Mouse (Mus musculus): ENCODE results near the gene Angel1. TPM values are rescaled to one million over a fixed set of nuclear protein-coding genes. Genes with fewer than 3 reads are reported as not detected.

Angel1 gene
- total and polyA plus RNA-seq, 3 experiments = 1.3 to 5.3 TPM; not detected in 1

DNA sequence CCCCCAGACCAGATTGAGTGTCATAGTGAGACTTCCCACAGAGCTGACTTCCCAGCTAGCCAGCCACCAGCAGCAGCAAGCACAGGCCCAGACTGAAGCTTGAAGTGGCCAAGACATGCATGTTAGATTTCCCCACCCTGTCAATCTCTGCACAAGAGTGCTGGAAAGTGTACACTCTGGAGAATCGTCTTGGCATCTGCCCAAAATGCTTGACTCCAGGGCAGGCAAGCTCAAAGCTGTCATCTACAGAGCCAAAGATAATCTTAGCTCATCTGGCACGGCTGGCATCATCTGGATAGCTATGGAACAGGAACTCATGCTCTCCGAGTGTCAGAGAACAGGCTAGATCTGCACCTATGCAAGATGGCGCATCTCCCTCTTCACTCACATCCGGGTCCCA, 4.8 kb downstream of the Angel1 start (continued):
- TF ChIP-seq NRF1 (IDR thresholded peaks at IDR 0.05; ENCODE audit: insufficient read depth, low read depth, low read length, poor library complexity, severe bottlenecking) = no peak
- TF ChIP-seq MYB (IDR thresholded peaks at IDR 0.05; ENCODE audit: low read depth, low read length) = no peak
- TF ChIP-seq MAX (IDR thresholded peaks at IDR 0.05; ENCODE audit: low read length) = no peak

DNA sequence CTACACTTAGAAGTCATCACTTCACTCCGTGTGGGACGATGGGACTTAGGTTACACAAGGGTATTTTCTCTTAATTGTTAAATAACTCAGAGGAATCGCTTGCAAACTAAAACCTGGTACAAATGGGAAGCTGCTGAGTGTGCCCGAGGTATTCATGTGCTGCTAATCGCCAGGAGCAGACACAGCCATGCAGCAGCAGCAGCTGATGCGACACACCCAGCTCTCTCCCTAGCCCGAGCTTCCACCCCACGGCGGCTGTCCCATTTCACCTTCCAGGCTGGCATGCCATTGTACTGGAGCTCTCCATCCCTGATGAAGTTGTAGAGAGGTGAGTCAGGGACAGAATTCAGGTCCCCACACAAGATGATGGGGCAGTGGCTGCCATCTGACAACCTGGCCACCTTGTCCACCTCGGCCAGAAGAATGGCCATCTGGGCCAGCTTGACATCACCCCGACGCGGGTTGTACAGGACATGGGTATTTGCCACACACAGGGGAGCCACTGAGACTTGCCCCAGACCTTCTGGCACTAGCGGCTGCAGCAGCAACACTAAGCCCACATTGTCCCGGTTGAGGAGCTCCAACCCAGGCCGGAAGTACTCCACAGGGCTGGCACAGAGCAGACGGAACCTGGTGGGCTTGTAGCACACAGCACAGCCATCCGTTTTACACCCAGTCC, 6.2 kb downstream of the Angel1 start:
- H3K9me3 ChIP-seq (replicated peaks; ENCODE audit: insufficient read depth, low read length) = no peaks in the 10 kb centered on the region
- H3K27ac ChIP-seq (ENCODE audit: control insufficient read depth, low read depth, low read length) = no peak overlapping the region
- TF ChIP-seq ZC3H11A (IDR thresholded peaks at IDR 0.05; ENCODE audit: low read depth, low read length) = no peak
- TF ChIP-seq EP300 (IDR thresholded peaks at IDR 0.05; ENCODE audit: low read depth in 1 of 2, low read length in 2 of 2) = no peak
- TF ChIP-seq ZKSCAN1 (IDR thresholded peaks at IDR 0.05; ENCODE audit: low read depth, low read length) = no peak
- H3K4me1 ChIP-seq (ENCODE audit: control insufficient read depth in 1 of 2, insufficient read depth in 2 of 2, low read length in 2 of 2) = no peaks in the 10 kb centered on the region
- no peak overlapping the region for H3K4me3 ChIP-seq (ENCODE audit: control insufficient read depth in 1 of 2, insufficient read depth in 1 of 2, low read depth in 2 of 2, low read length in 2 of 2)
- H3K36me3 ChIP-seq (ENCODE audit: control insufficient read depth in 1 of 2, insufficient read depth in 2 of 2, low read length in 2 of 2) = no peaks in the 10 kb centered on the region
- H3K79me2 ChIP-seq (ENCODE audit: control insufficient read depth, insufficient read depth, low read length, poor library complexity) = no peaks in the 10 kb centered on the region
- H3K27me3 ChIP-seq (ENCODE audit: control insufficient read depth in 1 of 2, insufficient read depth in 2 of 2, low read length in 2 of 2) = no peaks in the 10 kb centered on the region
- DNase-seq (ENCODE audit: low read depth, low spot score) = no peak
- no peak overlapping the region for H3K9ac ChIP-seq (ENCODE audit: control insufficient read depth, low read depth, low read length, poor library complexity, severe bottlenecking)

DNA sequence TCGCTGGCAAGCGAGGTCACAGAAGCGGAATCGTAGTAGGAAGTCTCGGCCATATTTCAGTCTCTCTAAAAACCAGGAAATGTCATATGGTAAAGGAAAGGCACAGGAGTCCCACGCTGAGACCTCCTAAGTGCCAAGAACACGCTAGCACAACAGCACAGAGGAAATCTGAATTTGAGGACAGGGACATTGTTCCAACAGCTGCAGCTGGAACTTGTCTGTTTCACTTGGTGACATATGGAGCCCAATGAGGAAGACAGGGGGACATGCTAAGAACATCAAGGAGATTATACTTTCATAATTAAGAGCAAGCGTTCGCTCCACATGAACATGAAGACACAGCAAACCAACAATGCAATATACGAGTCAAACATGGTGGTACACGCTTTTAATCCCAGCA, 9.3 kb downstream of the Angel1 start:
- Histone ChIP-seq H3K36me3 (ENCODE audit: control insufficient read depth in 1 of 2, insufficient read depth in 2 of 2, low read length in 2 of 2) (no peaks in the 10 kb centered on the region), H3K79me2 (ENCODE audit: control insufficient read depth, insufficient read depth, low read length, poor library complexity) (no peaks in the 10 kb centered on the region), H3K4me3 (ENCODE audit: control insufficient read depth in 1 of 2, insufficient read depth in 1 of 2, low read depth in 2 of 2, low read length in 2 of 2) (no peak overlapping the region), H3K4me1 (ENCODE audit: control insufficient read depth in 1 of 2, insufficient read depth in 2 of 2, low read length in 2 of 2) (no peaks in the 10 kb centered on the region), H3K27me3 (ENCODE audit: control insufficient read depth in 1 of 2, insufficient read depth in 2 of 2, low read length in 2 of 2) (no peaks in the 10 kb centered on the region), H3K9ac (ENCODE audit: control insufficient read depth, low read depth, low read length, poor library complexity, severe bottlenecking) (no peak overlapping the region), H3K27ac (ENCODE audit: control insufficient read depth, low read depth, low read length) (no peak overlapping the region), H3K9me3 (replicated peaks; ENCODE audit: insufficient read depth, low read length) (no peaks in the 10 kb centered on the region)
- TF ChIP-seq UBTF (IDR thresholded peaks at IDR 0.05; ENCODE audit: borderline replicate concordance, insufficient read depth, low read depth, low read length) = no peak
- no peak for DNase-seq (ENCODE audit: low read depth, low spot score)

DNA sequence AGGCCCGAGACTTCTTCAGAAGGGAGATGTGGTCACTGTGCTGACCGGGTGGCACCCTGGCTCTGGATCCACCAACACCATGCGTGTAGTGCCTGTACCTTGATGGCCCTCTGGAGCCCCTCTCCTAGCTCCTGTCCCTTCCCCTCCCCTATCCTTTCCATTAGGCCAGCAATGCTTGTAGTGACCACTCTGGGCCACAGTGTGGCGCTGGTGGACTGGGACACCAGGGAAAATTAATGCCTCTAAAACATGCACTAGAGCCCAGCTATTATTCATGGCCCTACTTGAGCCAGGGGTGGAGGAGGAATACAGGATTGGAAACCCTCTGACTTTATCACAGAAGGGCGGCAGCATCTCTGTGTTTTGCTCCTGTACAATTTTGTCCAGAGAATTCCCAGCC, 10.9 kb downstream of the Angel1 start:
- Histone ChIP-seq H3K9ac (ENCODE audit: control insufficient read depth, low read depth, low read length, poor library complexity, severe bottlenecking) (no peak overlapping the region), H3K27me3 (ENCODE audit: control insufficient read depth in 1 of 2, insufficient read depth in 2 of 2, low read length in 2 of 2) (no peaks in the 10 kb centered on the region)
- TF ChIP-seq MAFK (IDR thresholded peaks at IDR 0.05; ENCODE audit: borderline replicate concordance, low read depth, low read length) = no peak
- TF ChIP-seq GATA1 (IDR thresholded peaks at IDR 0.05; ENCODE audit: low read depth, low read length) = no peak
- no peak for TF ChIP-seq USF2 (IDR thresholded peaks at IDR 0.05; ENCODE audit: borderline replicate concordance in 1 of 2, insufficient read depth in 1 of 2, low read depth in 1 of 2, low read length in 2 of 2)
- TF ChIP-seq RAD21 (IDR thresholded peaks at IDR 0.05; ENCODE audit: low read depth, low read length) = peak; percentile 78
- TF ChIP-seq SMC3 (IDR thresholded peaks at IDR 0.05; ENCODE audit: low read depth, low read length) = peak; percentile 82
- peak; percentile 84 to 86 (median 86) for TF ChIP-seq CTCF (IDR thresholded peaks at IDR 0.05 in 2 of 3, conservative IDR thresholded peaks at IDR 0.05 in 1 of 3; ENCODE audit: control insufficient read depth in 1 of 3, insufficient read depth in 1 of 3, low read depth in 2 of 3, low read length in 3 of 3, poor library complexity in 1 of 3, severe bottlenecking in 1 of 3)
- TF ChIP-seq BHLHE40 (IDR thresholded peaks at IDR 0.05; ENCODE audit: borderline replicate concordance, low read depth, low read length) = no peak
- TF ChIP-seq NELFE (IDR thresholded peaks at IDR 0.05; ENCODE audit: low read depth, low read length) = no peak
- peak; percentile 69 for TF ChIP-seq ZC3H11A (IDR thresholded peaks at IDR 0.05; ENCODE audit: low read depth, low read length)
- TF ChIP-seq CHD2 (IDR thresholded peaks at IDR 0.05; ENCODE audit: low read length) = no peak
- no peak for TF ChIP-seq RCOR1 (IDR thresholded peaks at IDR 0.05; ENCODE audit: low read depth, low read length)
- TF ChIP-seq ZMIZ1 (IDR thresholded peaks at IDR 0.05; ENCODE audit: low read depth, low read length) = no peak
- 0 out of 2 replicates have a peak, but pooled peaks have one; percentile 43 for TF ChIP-seq MAZ (IDR thresholded peaks at IDR 0.05; ENCODE audit: low read depth, low read length)

More for the DNA sequence above, 10.9 kb downstream of the Angel1 start:
- Histone ChIP-seq H3K4me1 (ENCODE audit: control insufficient read depth in 1 of 2, insufficient read depth in 2 of 2, low read length in 2 of 2) (no peaks in the 10 kb centered on the region), H3K4me3 (ENCODE audit: control insufficient read depth in 1 of 2, insufficient read depth in 1 of 2, low read depth in 2 of 2, low read length in 2 of 2) (no peak overlapping the region), H3K79me2 (ENCODE audit: control insufficient read depth, insufficient read depth, low read length, poor library complexity) (no peaks in the 10 kb centered on the region), H3K36me3 (ENCODE audit: control insufficient read depth in 1 of 2, insufficient read depth in 2 of 2, low read length in 2 of 2) (no peaks in the 10 kb centered on the region), H3K27ac (ENCODE audit: control insufficient read depth, low read depth, low read length) (no peak overlapping the region), H3K9me3 (replicated peaks; ENCODE audit: insufficient read depth, low read length) (no peaks in the 10 kb centered on the region)
- peak; percentile 61 for DNase-seq (ENCODE audit: low read depth, low spot score)

Data from MEL (cell line).